Mouse (Mus musculus) embryonic fibroblast, embryonic 13.5 days (primary cell): ENCODE results near the gene Dtd1. TPM values are rescaled to one million over a fixed set of nuclear protein-coding genes. Genes with fewer than 3 reads are reported as not detected.
A peak's percentile ranks its signal among the peaks of the same experiment; 100 is the strongest.
"Not testable (repeated sequence)": the region's sequence is repeated elsewhere in the genome, so short reads cannot be mapped to it uniquely, and the experiment has no call there.

Experiments used
- H3K27ac ChIP-seq: 2 replicates; pipeline ENCODE4 v1.5.1; 2012; ENCODE audit warnings: low read length, control low read depth, inconsistent platforms; ENCODE audit not compliant: insufficient read depth
- H3K4me1 ChIP-seq: 2 replicates; pipeline ENCODE4 v1.6.1; 2011; ENCODE audit warnings: low read length; ENCODE audit not compliant: control insufficient read depth, insufficient read depth
- H3K4me3 ChIP-seq: 2 replicates; pipeline ENCODE4 v1.5.1; 2011; ENCODE audit warnings: mild to moderate bottlenecking, control low read depth, low read length; ENCODE audit not compliant: insufficient read depth
- CTCF ChIP-seq: IDR thresholded peaks from 2 replicates; pipeline ENCODE4 v1.5.1; 2011; ENCODE audit warnings: mild to moderate bottlenecking, control low read depth, low read length, moderate library complexity, borderline replicate concordance; ENCODE audit not compliant: insufficient read depth
- POLR2A ChIP-seq: IDR thresholded peaks from 2 replicates; pipeline ENCODE4 v1.6.1; 2011; ENCODE audit warnings: low read depth, mild to moderate bottlenecking, control low read depth, low read length, moderate library complexity
- polyA plus RNA-seq: library from polyadenylated mRNA; stranded (reverse); fragments of >200 nt; gene quantifications from 2 replicates; pipeline ENCODE4 v1.2.4, GENCODE M21; 2011; ENCODE audit warnings: low read depth; ENCODE audit not compliant: missing spikeins, insufficient read length

Gene Dtd1
- 10.4 and 14.9 TPM in 2 replicates for polyA plus RNA-seq

DNA sequence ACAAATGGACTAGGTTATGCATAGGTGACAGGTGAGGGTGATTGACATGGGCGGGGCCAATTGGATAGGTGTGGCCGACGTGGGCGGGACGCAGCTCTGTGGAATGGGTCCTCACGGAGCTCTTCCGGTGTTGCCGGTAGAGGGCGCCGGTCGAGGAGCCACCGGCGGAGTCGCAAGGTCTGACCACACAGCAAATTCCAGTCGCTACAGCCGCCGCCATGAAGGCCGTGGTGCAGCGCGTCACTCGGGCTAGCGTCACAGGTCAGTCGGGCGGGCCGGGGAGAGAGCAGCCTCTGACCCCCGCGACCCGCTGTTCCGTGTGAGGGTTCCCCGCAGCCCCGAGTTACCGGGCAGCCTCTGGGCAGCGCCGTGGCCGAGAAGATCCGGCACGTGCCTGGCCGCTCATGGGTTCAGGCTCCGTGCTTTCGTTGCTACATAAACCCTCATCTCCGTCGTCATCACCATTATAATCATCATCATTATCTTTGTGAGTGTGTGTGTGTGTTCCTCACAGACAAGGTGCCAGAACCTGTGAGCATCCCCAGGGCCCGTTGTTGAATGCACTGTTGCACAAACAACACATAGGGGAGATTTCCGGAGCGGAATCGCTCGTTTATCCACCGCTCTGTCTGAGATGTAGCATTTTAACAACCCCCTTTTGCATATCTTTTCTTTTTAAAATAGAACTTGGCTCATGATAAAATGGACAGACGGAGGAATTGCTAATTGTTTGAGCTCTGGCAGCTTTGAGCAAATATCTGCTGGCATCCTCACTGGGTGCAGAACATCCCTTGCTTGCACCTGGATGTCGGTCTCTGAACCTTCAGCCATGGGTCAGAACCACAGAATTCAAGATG is at the start of gene Dtd1:
Gene Dtd1 (plus strand): TSS at position 67 of the 857 bp plus-strand sequence.
- H3K4me3 ChIP-seq: peak within 1 kb of the TSS; percentile 45
- no peak within 1 kb of the TSS for H3K27ac ChIP-seq
- TF ChIP-seq POLR2A (peak; percentile 82), CTCF (peak; percentile 41)
- no peaks in the 10 kb centered on the region for H3K4me1 ChIP-seq

DNA sequence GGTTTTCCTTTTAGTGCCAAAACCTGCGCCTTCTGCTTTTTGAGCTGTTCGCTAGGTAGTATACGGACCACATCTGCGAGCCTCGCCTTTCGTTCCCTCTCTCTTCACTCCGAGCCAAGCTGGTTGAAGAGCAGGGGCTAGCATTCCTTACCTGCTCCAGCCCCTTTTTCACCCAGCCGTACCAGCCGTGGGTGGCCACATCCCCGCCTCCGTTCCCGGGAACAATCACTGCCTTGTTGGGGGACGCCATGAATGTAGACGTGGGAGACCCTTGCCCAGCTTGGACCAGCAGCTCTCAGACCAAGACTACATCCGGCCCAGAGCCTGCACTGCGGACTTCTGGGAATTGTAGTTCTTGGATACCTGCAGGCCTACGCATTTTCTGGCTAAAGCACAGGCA is 49.2 kb upstream of the Dtd1 start, which contains the start of gene Rbbp9:
Gene Rbbp9 (minus strand): TSS at position 341 of the 400 bp plus-strand sequence.
- no peaks in the 10 kb centered on the region for H3K4me1 ChIP-seq
- TF ChIP-seq CTCF: no peak
- peak; percentile 90 for TF ChIP-seq POLR2A
- no peak within 1 kb of the TSS for H3K27ac ChIP-seq

GRCm38 (mm10) chr2:144553905-144554304 is 45.8 kb upstream of the Dtd1 start:
- Histone ChIP-seq H3K4me1 (peaks cover 5% of the 10 kb centered on the region; the same call in 1 of the 2 replicates), H3K4me3 (no peak overlapping the region), H3K27ac (no peak overlapping the region)
- TF ChIP-seq POLR2A: no peak

More for the DNA sequence above, 49.2 kb upstream of the Dtd1 start, which contains the start of gene Rbbp9:
- peak within 1 kb of the TSS; percentile 94 for H3K4me3 ChIP-seq

- H3K4me3 ChIP-seq: peak overlapping the region; percentile 86
- H3K27ac ChIP-seq: peak overlapping the region; percentile 94
- peaks cover 5% of the 10 kb centered on the region; the same call in 1 of the 2 replicates for H3K4me1 ChIP-seq
- TF ChIP-seq POLR2A (no peak; the same call in 1 of the 2 replicates), CTCF (no peak)
These were observed 44.3 kb upstream of the Dtd1 start for GRCm38 (mm10) chr2:144555286-144555819.

DNA sequence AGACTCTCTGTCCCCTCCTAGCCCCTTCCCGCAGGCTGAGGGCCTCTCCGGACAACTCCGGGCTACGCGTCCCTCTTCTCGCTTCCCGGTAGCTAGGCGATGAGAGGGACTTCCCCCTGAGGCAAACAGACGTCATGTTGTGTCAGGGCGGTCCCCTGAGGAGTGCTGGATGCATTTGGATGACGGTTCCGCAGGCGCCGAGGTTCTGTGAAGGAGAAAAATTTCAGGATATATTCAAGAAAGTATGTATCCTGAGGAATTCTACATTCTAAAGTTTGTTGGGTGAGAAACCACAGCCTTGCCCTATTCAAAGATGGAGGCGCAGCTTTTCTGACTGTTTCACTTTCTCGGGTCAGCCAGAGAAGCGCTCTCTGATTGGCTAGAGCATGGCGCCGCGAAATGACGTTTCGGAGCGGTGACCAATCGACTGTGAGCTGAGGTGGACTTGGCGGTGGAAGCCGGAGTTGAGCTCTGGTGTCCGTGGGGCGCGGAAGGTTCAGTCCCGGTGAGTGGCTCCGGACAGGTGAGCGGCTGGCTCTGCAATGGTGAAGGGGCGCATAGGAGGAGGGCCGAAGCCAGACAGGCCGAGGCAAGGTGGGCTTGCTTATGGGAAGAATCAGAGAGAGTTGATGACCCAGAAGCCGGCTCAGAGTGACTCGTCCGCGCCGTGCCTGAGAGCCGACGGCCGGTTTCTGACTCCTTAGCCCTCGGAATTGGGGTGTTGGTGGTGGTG is 43.7 kb upstream of the Dtd1 start, which contains the start of gene Sec23b:
Gene Sec23b (plus strand): TSS at position 410 of the 733 bp plus-strand sequence.
- Histone ChIP-seq H3K27ac (peak within 1 kb of the TSS; percentile 94), H3K4me1 (peaks cover 5% of the 10 kb centered on the region; the same call in 1 of the 2 replicates), H3K4me3 (peak within 1 kb of the TSS; percentile 86)
- TF ChIP-seq CTCF (no peak), POLR2A (peak; percentile 93)

GRCm38 (mm10) chr2:144588723-144589122 is 11.0 kb upstream of the Dtd1 start:
- no peaks in the 10 kb centered on the region for H3K4me1 ChIP-seq
- H3K27ac ChIP-seq: no peak overlapping the region
- H3K4me3 ChIP-seq: no peak overlapping the region
- TF ChIP-seq POLR2A (no peak), CTCF (peak; percentile 46; the same call in 1 of the 2 replicates)

- H3K4me1 ChIP-seq, H3K4me3 ChIP-seq, H3K27ac ChIP-seq: not testable (repeated sequence)
These were observed 6.7 kb upstream of the Dtd1 start for GRCm38 (mm10) chr2:144593036-144593435.

DNA sequence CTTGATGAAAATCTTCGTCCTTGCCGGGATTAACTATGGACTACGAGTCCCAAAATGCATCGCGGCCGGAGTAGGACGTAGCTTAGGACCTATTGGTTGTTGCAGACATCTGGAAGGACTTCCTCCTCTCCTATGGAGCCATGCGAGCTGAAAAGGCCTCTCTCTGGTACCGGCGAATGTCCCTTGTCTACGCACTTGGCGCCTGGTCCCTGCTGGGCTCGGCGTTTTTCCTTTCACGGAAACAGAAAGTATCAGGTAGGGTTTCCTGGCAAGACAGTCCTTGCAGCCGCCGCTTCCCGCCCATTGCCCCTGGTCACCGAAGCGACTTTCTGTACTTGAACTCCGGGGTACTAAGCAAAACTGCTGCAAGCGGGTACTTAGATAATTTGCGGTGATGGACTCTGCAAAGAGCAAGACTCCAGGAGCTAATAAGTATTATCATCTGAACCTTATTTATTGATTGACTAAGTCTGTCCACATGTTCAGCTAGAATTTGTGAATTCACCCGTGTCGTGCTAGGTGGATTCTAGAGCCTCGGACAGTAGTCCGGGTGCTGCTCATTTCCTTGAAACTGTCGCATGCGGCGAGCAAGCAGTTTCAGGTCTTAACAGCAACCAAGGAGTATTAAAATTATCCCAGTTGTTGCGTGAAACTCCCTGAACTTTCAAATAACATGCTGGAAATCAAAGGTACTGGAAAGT is 5.6 kb upstream of the Dtd1 start, which contains the start of gene Smim26:
Gene Smim26 (plus strand): TSS at position 104 of the 701 bp plus-strand sequence.
- H3K4me1 ChIP-seq: no peaks in the 10 kb centered on the region
- H3K27ac ChIP-seq: no peak within 1 kb of the TSS
- H3K4me3 ChIP-seq: peak within 1 kb of the TSS; percentile 60
- peak; percentile 89 for TF ChIP-seq POLR2A
- no peak for TF ChIP-seq CTCF

- Histone ChIP-seq H3K4me3 (no peak overlapping the region), H3K27ac (no peak overlapping the region)
- TF ChIP-seq CTCF (no peak), POLR2A (no peak)
These were observed 1.7 kb upstream of the Dtd1 start for GRCm38 (mm10) chr2:144598006-144598405.

More at GRCm38 (mm10) chr2:144598006-144598405, 1.7 kb upstream of the Dtd1 start:
- no peaks in the 10 kb centered on the region for H3K4me1 ChIP-seq
